Mouse (Mus musculus) duodenum, adult 2 months (tissue): Measurements from ENCODE around the gene Olfr1367. TPM values are rescaled to one million over a fixed set of nuclear protein-coding genes. Genes with fewer than 3 reads are reported as not detected.

Source experiments
- polyA plus RNA-seq: library from polyadenylated mRNA; depleted of rRNA; stranded (reverse); fragments of >200 nt; gene quantifications from 2 replicates; pipeline ENCODE4 v1.2.3, GENCODE M21; 2012; ENCODE audit warnings: low replicate concordance; rRNA removed

The Olfr1367 gene
- not detected in 2 replicates for polyA plus RNA-seq

DNA sequence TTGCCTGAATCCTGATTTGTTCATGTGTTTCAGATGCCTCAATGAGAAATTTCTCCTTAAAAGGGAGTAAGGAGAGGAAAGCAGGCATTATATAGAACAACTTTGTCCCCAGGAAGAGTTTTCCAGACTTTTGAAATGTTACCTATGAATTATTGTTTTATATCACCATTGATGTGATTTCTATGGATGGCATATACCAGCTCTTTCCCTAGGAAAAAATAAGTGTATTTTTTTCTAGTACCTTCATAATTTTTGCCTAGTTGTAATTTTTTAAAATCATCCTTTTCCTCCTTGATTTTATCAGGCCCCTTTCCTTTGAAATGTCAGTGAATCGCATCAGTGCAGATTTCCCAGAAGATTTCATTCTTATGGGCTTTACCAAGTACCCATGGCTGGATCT, at the start of gene Olfr1367:
Gene Olfr1367, plus strand, starts transcription at position 301 of the 400 bp plus-strand sequence.

DNA sequence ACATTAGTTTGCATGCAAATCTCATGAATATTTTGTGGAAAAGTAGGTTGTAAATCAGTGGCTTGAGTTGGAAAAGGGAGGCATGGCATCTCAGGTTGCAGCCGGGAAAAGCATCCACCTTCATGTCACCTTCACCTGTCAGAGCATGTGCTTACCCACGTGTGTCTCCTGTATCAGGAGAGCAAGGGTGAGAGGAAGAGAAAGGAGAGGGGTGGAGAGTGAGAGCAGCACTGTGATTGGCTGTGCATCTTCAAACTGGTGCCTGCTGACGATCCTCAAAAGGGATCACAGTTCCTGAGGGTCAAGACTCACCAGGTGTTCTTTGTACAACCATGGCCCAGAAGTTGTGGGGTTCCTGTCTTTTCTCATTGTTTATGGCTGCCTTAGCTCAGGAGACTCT, 34.8 kb upstream of the Olfr1367 start, which contains the start of gene Gpx6:
Gene Gpx6, plus strand, starts transcription at position 200 of the 400 bp plus-strand sequence.

DNA sequence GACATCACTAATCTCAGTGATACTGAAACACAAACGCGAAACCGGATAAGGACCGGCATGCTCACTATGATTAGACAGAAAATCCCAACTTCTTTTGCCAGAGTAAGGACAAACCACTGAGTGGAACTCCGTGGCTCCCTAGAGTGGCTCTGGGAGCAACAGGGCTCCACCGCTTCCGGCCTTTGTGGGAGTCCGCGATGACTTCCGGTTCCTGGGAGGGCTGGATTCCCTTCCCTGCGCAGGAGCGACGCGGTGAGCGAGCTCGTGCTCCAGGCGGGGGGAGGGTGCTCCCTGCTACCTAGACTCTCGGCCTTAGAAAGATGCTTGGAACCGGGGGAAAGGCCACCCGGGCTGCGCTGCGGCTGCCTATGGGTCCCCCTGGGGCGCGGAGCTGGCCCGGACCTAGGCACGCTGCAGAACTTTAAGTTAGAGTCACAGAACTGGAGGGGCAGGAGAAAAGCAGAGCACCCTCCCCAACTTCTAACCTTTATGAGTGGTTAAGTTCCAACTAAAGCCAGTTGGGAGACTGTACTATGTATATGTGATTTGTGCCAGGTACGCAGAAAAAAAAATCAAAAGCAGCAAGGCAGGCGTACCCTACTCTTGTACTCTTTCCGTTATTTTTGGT, 16.0 kb downstream of the Olfr1367 start, which contains the start of gene Zscan12:
Gene Zscan12, plus strand, starts transcription at position 200 of the 628 bp plus-strand sequence.

Other genes with a start within 250 kb of the Olfr1367 start
- gene Olfr1369-ps1, start 235.4 kb upstream of the Olfr1367 start, polyA plus RNA-seq, result not detected in 2 replicates
- not detected in 2 replicates for gene Olfr263, start 217.3 kb upstream of the Olfr1367 start, polyA plus RNA-seq
- gene Olfr1368, start 201.0 kb upstream of the Olfr1367 start, polyA plus RNA-seq, result not detected in 2 replicates
- 66.9 and 77.8 TPM in 2 replicates for gene Trim27, start 167.5 kb upstream of the Olfr1367 start, polyA plus RNA-seq
- not detected in 2 replicates for gene Gpx5, start 54.2 kb upstream of the Olfr1367 start, polyA plus RNA-seq
- not detected in 2 replicates for gene Gpx6, start 34.8 kb upstream of the Olfr1367 start, polyA plus RNA-seq
- 0.07 and 0.13 TPM in 2 replicates for gene Zscan12, start 15.9 kb downstream of the Olfr1367 start, polyA plus RNA-seq
- gene Zkscan3, start 55.8 kb downstream of the Olfr1367 start, polyA plus RNA-seq, result 6.1 and 9.7 TPM in 2 replicates
- gene Pgbd1, start 94.1 kb downstream of the Olfr1367 start, polyA plus RNA-seq, result 0.07 and 0.13 TPM in 2 replicates
- gene Zscan26, start 106.8 kb downstream of the Olfr1367 start, polyA plus RNA-seq, result 1.2 and 2.0 TPM in 2 replicates
- gene Nkapl, start 121.6 kb downstream of the Olfr1367 start, polyA plus RNA-seq, result 0.28 TPM in 1 of 2 replicates, not detected in the other
- gene Zkscan4, start 132.0 kb downstream of the Olfr1367 start, polyA plus RNA-seq, result 0.07 and 0.11 TPM in 2 replicates
- gene Gm10065, start 132.5 kb downstream of the Olfr1367 start, polyA plus RNA-seq, result not detected in 2 replicates
- gene AK157302, start 148.3 kb downstream of the Olfr1367 start, polyA plus RNA-seq, result not detected in 2 replicates
- gene Gm11273, start 154.5 kb downstream of the Olfr1367 start, polyA plus RNA-seq, result 34.6 and 52.3 TPM in 2 replicates
- 0.26 and 0.42 TPM in 2 replicates for gene Zkscan8, start 184.2 kb downstream of the Olfr1367 start, polyA plus RNA-seq
- not detected in 2 replicates for gene Olfr1366, start 195.9 kb downstream of the Olfr1367 start, polyA plus RNA-seq
- not detected in 2 replicates for gene Olfr1535, start 213.0 kb downstream of the Olfr1367 start, polyA plus RNA-seq
- not detected in 2 replicates for gene Olfr1364, start 234.8 kb downstream of the Olfr1367 start, polyA plus RNA-seq